Mouse (Mus musculus) CD4-positive naive resting alpha-beta T cell, adult 76 days (primary cell): ENCODE data around the gene Txnl4b. TPM values are rescaled to one million over a fixed set of nuclear protein-coding genes. Genes with fewer than 3 reads are reported as not detected.

Experiments used
- total RNA-seq: library from RNA; stranded (reverse); gene quantifications from one replicate; pipeline ENCODE4 v1.2.4, GENCODE M21; 2023

Txnl4b gene
- 4.1 TPM for total RNA-seq

DNA sequence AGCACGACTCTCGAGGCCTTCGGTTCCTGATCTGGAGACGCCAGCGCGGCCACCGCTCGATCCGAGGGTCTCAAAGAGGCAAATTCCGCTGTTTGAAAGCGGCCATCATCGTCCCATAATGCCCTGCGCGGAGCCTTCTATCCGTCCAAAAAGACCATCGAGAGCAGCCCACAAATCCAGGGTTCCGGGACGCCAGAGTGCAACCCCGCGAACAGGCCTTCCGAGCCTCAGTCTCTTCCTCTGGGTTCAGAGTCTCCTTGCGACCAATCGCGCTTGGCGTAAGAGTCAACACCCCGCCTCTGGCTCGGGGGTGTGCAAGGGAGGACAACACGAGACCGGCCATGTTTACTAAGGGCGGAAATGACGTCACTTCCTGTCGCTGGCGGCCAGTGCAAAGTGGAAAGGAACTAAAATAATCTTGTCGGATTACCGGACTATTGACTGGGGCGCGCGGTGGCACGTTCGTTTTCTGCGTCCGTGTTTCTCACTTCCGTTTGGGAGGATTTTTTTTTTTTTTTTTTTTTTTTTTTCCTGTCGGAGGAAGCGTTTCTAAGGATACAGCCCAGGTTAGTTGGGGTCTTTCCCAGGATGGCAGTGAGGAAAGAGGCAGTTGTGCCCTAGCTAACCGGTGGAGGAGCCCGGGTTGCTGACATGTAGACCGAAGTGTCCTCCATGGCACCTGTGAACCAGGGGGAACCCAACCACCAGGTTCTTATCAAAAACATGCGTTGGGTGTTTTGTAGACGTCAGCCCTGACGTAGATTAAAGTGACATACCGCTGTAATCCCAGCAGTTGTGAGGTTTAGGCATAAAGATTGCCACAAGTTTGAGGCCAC is at the start of gene Txnl4b, which contains the start of gene Dhx38:
Txnl4b (plus strand) TSS at position 395 of the 836 bp plus-strand sequence.
Dhx38 (minus strand) TSS at position 364 of the 836 bp plus-strand sequence.

DNA sequence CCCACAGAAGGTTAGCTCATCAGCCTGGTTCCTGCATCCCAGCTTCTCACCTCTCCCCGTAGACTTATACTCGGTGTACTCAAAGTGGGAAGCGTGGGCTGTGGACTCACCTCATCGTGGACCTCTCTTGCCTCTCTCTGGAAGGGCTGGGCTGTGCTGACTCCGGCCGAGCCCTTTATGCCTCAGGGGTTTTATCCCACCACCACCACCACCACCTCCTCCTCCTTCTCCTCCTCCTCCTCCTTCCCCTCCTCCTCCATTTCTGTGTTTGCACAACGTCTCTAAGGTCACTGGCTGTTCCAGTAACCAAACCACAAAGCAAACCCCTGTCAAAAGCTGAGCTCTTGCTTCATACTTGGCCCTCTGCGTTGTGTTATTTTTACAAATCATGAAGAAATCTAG is 13.2 kb downstream of the Txnl4b start, which contains the start of gene Hp:
Hp (minus strand) TSS at position 273 of the 402 bp plus-strand sequence.

DNA sequence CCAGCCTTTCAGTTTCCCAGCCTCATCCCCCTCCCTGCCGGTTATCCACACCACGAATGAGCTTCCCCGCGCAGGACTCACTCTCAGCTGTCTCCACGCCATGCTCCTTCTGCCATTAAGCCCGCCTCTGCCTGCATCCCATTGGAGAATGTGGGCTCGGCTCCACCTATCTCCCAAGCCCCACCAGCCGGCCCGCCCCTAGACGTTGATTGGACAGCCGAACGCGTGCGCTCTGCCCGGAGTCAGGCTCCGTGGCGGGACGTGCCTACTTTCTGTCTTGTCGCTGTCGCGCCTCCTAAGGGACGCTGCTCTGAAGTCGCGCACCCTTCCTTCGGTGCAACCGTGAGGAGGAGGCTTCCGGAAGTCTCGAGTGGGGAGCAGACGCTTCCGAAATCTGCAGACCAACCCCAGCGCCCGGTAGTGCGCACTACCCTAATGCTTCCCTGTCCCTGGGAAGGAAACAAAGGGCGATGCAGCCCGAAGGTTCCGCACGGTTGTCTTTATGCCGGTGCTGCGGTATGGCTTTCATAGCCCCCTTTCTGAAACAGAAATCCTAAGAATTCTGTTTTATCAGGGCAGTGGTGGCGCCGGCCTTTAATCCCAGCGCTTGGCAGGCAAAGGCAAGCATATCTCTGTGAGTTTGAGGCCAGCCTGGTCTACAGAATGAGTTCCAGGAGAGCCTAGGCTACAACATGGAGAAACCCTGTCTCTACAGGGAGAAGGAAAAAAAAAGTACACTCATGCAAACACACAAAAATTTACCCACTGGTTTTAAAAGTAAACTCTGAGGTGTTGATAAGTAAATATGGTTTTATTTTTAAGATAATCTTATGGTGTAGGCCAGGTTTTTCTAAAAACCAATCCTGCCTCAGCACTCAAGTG is 42.8 kb downstream of the Txnl4b start, which contains the start of gene Dhodh:
Dhodh (minus strand) TSS at position 403 of the 882 bp plus-strand sequence.

DNA sequence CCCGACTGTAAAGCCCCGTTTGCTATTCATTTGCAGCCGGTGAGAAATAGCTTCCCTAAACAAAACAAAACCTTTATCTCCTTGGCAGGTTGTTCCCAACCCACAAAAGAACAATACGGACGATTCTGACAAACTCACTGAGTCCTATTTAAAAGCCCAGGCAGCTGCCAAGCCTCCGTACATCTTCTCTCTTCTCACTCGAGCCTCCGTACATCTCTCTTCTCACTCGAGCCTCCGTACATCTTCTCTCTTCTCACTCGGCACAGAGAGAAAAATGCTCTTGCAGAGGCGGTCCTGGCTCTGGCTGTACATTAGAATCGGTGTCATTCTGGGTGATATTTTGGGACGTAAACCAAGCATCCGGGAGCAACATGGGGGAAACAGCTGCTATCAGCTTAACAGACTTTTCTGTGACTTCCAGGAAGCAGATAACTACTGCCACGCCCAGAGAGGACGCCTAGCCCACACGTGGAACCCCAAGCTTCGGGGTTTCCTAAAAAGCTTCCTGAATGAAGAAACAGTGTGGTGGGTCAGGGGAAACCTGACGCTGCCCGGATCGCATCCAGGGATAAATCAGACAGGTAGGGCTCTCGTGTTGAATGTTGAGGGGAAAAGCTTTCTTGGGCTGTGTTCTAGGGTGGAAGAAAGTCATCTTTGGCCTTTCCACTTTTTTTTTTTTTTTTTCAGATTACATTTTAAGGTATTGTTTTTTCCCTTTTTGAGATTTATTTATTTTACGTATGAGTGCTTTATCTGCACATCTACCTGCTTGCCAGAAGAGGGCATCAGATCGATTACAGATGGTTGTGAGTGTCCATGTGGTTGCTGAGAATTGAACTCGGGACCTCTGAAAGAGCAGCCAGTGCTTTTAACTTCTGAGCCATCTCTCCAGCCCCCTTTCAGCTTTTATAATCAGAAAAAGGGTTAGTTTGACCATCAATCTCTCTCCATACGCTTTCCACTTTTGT is 48.8 kb downstream of the Txnl4b start, which contains the start of gene Pkd1l3:
Pkd1l3 (plus strand) TSS at position 275 of the 968 bp plus-strand sequence.

Other genes with a start within 250 kb of the Txnl4b start
- not detected for gene Pmfbp1, start 71.9 kb upstream of the Txnl4b start, total RNA-seq
- gene Dhx38, start within 50 bp of the Txnl4b start, total RNA-seq = 89.8 TPM
- gene Hp, start 13.3 kb downstream of the Txnl4b start, total RNA-seq = 0.56 TPM
- 24.1 TPM for gene Dhodh, start 42.8 kb downstream of the Txnl4b start, total RNA-seq
- gene Pkd1l3, start 48.6 kb downstream of the Txnl4b start, total RNA-seq = 1.6 TPM
- 90.5 TPM for gene Ist1, start 127.4 kb downstream of the Txnl4b start, total RNA-seq
- 3.8 TPM for gene Zfp821, start 139.7 kb downstream of the Txnl4b start, total RNA-seq
- gene Atxn1l, start 171.8 kb downstream of the Txnl4b start, total RNA-seq = 27.2 TPM
- gene Ap1g1, start 212.7 kb downstream of the Txnl4b start, total RNA-seq = 80.6 TPM